In genomic region chr14:27379404-27379803, GRCm38 (mm10) we compare ENCODE assay signal across 10 mouse cellular contexts. TPM values are rescaled to one million over a fixed set of nuclear protein-coding genes. Genes with fewer than 3 reads are reported as not detected.
A peak's percentile ranks its signal among the peaks of the same experiment; 100 is the strongest.
DNase-seq lines count a peak whose midpoint lies in the region; ATAC-seq and TF ChIP-seq lines count a peak whose summit lies in the region.
"Had no signal": no experiment of that assay in that cellular context is flagged by ENCODE, and none has a peak within 500 bp of the region (broad histone marks: within the 10 kb centered on the region; RNA-seq: fewer than 3 reads in every experiment).

No protein-coding gene starts in this region.

- no peaks in the 10 kb centered on the region for H3K27me3 ChIP-seq in thymus, adult 2 months (ENCODE audit: control insufficient read depth, insufficient read depth, low read length)
- H3K27me3 ChIP-seq in kidney, embryonic 16.5 days (ENCODE audit: insufficient read depth, low read length), result no peaks in the 10 kb centered on the region
- H3K27me3 ChIP-seq in midbrain, embryonic 13.5 days, result no peaks in the 10 kb centered on the region
- no peaks in the 10 kb centered on the region for H3K27me3 ChIP-seq in midbrain, embryonic 14.5 days (ENCODE audit: control insufficient read depth, insufficient read depth, low read length)
- H3K27me3 ChIP-seq: heart, embryonic 15.5 days had no signal

- no peak for TF ChIP-seq CTCF in thymus, adult 2 months (IDR thresholded peaks at IDR 0.05; ENCODE audit: borderline replicate concordance, control insufficient read depth, extremely low read depth, insufficient read depth, low read length, poor library complexity)

- H3K4me3 ChIP-seq in thymus, adult 2 months (ENCODE audit: control insufficient read depth, insufficient read depth, low read length), result peak overlapping the region; percentile 10
- H3K4me3 ChIP-seq in kidney, embryonic 16.5 days (ENCODE audit: low read length), result no peak overlapping the region; the same call in 1 of the 2 replicates
- H3K4me3 ChIP-seq in midbrain, embryonic 13.5 days (replicated peaks), result no peak overlapping the region
- H3K4me3 ChIP-seq in midbrain, embryonic 14.5 days (replicated peaks; ENCODE audit: low read depth, low read length), result no peak overlapping the region
- H3K4me3 ChIP-seq: erythroblast, embryonic 14.5 days; heart, embryonic 15.5 days had no signal

- no peak for ATAC-seq in kidney, embryonic 16.5 days (ENCODE audit: low FRiP score, low TSS enrichment)
- ATAC-seq in midbrain, embryonic 13.5 days, result no peak
- ATAC-seq in midbrain, embryonic 14.5 days (ENCODE audit: low FRiP score, low TSS enrichment), result no peak

- H3K27ac ChIP-seq in thymus, adult 2 months (ENCODE audit: control insufficient read depth, insufficient read depth, low read length), result no peak overlapping the region
- H3K27ac ChIP-seq in kidney, embryonic 16.5 days (ENCODE audit: low read length), result no peak overlapping the region
- H3K27ac ChIP-seq in midbrain, embryonic 13.5 days, result no peak overlapping the region
- no peak overlapping the region for H3K27ac ChIP-seq in midbrain, embryonic 14.5 days (replicated peaks; ENCODE audit: low read depth, low read length)
- H3K27ac ChIP-seq: heart, embryonic 15.5 days had no signal

- H3K4me1 ChIP-seq in thymus, adult 2 months (replicated peaks; ENCODE audit: control insufficient read depth, insufficient read depth, low read length), result peaks cover 19% of the 10 kb centered on the region
- H3K4me1 ChIP-seq in kidney, embryonic 16.5 days (ENCODE audit: insufficient read depth, low read length), result no peaks in the 10 kb centered on the region
- no peaks in the 10 kb centered on the region for H3K4me1 ChIP-seq in midbrain, embryonic 13.5 days (replicated peaks)
- no peaks in the 10 kb centered on the region for H3K4me1 ChIP-seq in midbrain, embryonic 14.5 days (ENCODE audit: control insufficient read depth, insufficient read depth, low read length)
- H3K4me1 ChIP-seq: heart, embryonic 15.5 days had no signal

- intact Hi-C loops in gastrocnemius, postnatal 14 days (cut with DNase I; ENCODE audit: low total_unique reads), result no loop called here

- DNase-seq in thymus, adult 2 months, result no peak
- no peak for DNase-seq in thymus, postnatal 4 days
- DNase-seq in lung, postnatal 10 days, result peak; percentile 52
- no peak for DNase-seq in gastrocnemius, postnatal 14 days
- no peak for DNase-seq in midbrain, embryonic 14.5 days
- DNase-seq: right cerebral cortex, adult 18-20 months had no signal

- H3K9ac ChIP-seq in kidney, embryonic 16.5 days (replicated peaks; ENCODE audit: low read length), result no peak overlapping the region
- no peak overlapping the region for H3K9ac ChIP-seq in midbrain, embryonic 13.5 days (replicated peaks)
- no peak overlapping the region for H3K9ac ChIP-seq in midbrain, embryonic 14.5 days (replicated peaks; ENCODE audit: low read length)
- H3K9ac ChIP-seq: heart, embryonic 15.5 days had no signal

- no peak for TF ChIP-seq POLR2A in thymus, adult 2 months (IDR thresholded peaks at IDR 0.05; ENCODE audit: control insufficient read depth, extremely low read depth, insufficient read depth, low read length, poor library complexity)

- WGBS in thymus, adult 2 months, result 21% methylated on average over 12 of the region's 12 CpGs
- WGBS in kidney, embryonic 16.5 days, result 71% methylated on average over 12 of the region's 12 CpGs
- 89% methylated on average over 12 of the region's 12 CpGs for whole genome bisulfite sequencing in midbrain, embryonic 13.5 days
- WGBS in midbrain, embryonic 14.5 days, result 89% methylated on average over 12 of the region's 12 CpGs

- peak overlapping the region; percentile 25; the same call in 1 of the 2 replicates for H3K4me2 ChIP-seq in kidney, embryonic 16.5 days (replicated peaks; ENCODE audit: low read depth, low read length)
- no peak overlapping the region for H3K4me2 ChIP-seq in midbrain, embryonic 13.5 days (replicated peaks)
- H3K4me2 ChIP-seq in midbrain, embryonic 14.5 days (ENCODE audit: low read length), result no peak overlapping the region
- H3K4me2 ChIP-seq: heart, embryonic 15.5 days had no signal

- H3K9me3 ChIP-seq in kidney, embryonic 16.5 days (ENCODE audit: low read length), result no peaks in the 10 kb centered on the region
- no peaks in the 10 kb centered on the region for H3K9me3 ChIP-seq in midbrain, embryonic 13.5 days
- no peaks in the 10 kb centered on the region for H3K9me3 ChIP-seq in midbrain, embryonic 14.5 days (ENCODE audit: control insufficient read depth, low read length)
- H3K9me3 ChIP-seq: heart, embryonic 15.5 days had no signal

- no peaks in the 10 kb centered on the region for H3K36me3 ChIP-seq in thymus, adult 2 months (ENCODE audit: control insufficient read depth, insufficient read depth, low read length)
- 0 out of 2 replicates have a peak, but pooled peaks cover 5% of the 10 kb centered on the region for H3K36me3 ChIP-seq in kidney, embryonic 16.5 days (ENCODE audit: insufficient read depth, low read length)
- H3K36me3 ChIP-seq in midbrain, embryonic 13.5 days, result no peaks in the 10 kb centered on the region
- no peaks in the 10 kb centered on the region for H3K36me3 ChIP-seq in midbrain, embryonic 14.5 days (ENCODE audit: control insufficient read depth, insufficient read depth, low read length)

RNA-seq across cellular contexts. Expression of gene Fam208a, which starts 49.2 kb away (rescaled TPM):
- polyA plus RNA-seq in thymus, adult 2 months (2012; rRNA removed), result 8.9 and 11.5 TPM in 2 replicates
- polyA plus RNA-seq in kidney, embryonic 16.5 days (2015; fragmentation: Nextera tagmentation; extraction: Ambion mirVana), result 8.0 and 12.0 TPM in 2 replicates
- polyA plus RNA-seq in midbrain, embryonic 13.5 days (2015; fragmentation: Nextera tagmentation; extraction: Ambion mirVana), result 18.5 and 19.1 TPM in 2 replicates
- total RNA-seq in gastrocnemius, postnatal 14 days (2021), result 1 to 10 TPM; 6.8 to 7.2 TPM
- 19.1 TPM in 2 replicates for polyA plus RNA-seq in midbrain, embryonic 14.5 days (2014; fragmentation: Nextera tagmentation; extraction: Ambion mirVana)
